Mouse (Mus musculus) cerebellum, postnatal 4 days (tissue): ENCODE results near the gene Ephb1.

Source experiments
- DNase-seq, 2 experiments: peaks; one replicate each; pipeline ENCODE4 v3.0.0; 2022; ENCODE audit warnings: low spot score in 2 of 2, mixed read lengths in 1 of 2

Gene Ephb1

GRCm38 (mm10) chr9:102180486-102180885 is 174.0 kb downstream of the Ephb1 start:
- DNase-seq: no peak

- DNase-seq: no peak
Measured at GRCm38 (mm10) chr9:102180070-102180469, 174.4 kb downstream of the Ephb1 start.

- no peak for DNase-seq
Measured at GRCm38 (mm10) chr9:102169706-102170105, 184.8 kb downstream of the Ephb1 start.

GRCm38 (mm10) chr9:102155876-102156275 is 198.6 kb downstream of the Ephb1 start:
- DNase-seq: no peak

GRCm38 (mm10) chr9:102139181-102139580 is 215.3 kb downstream of the Ephb1 start:
- DNase-seq: no peak

- no peak for DNase-seq
Measured at GRCm38 (mm10) chr9:102138671-102139070, 215.8 kb downstream of the Ephb1 start.

GRCm38 (mm10) chr9:102138187-102138586 is 216.3 kb downstream of the Ephb1 start:
- DNase-seq: no peak

GRCm38 (mm10) chr9:102130506-102130905 is 224.0 kb downstream of the Ephb1 start:
- DNase-seq: no peak

GRCm38 (mm10) chr9:102126510-102126909 is 228.0 kb downstream of the Ephb1 start:
- DNase-seq: no peak

- no peak for DNase-seq
Measured at GRCm38 (mm10) chr9:102122880-102123453, 231.5 kb downstream of the Ephb1 start.

GRCm38 (mm10) chr9:102119422-102119821 is 235.1 kb downstream of the Ephb1 start:
- no peak for DNase-seq

GRCm38 (mm10) chr9:102115326-102115725 is 239.2 kb downstream of the Ephb1 start:
- DNase-seq: no peak

- DNase-seq: no peak
Measured at GRCm38 (mm10) chr9:102111471-102111870, 243.0 kb downstream of the Ephb1 start.

GRCm38 (mm10) chr9:102107978-102108377 is 246.5 kb downstream of the Ephb1 start:
- no peak for DNase-seq

GRCm38 (mm10) chr9:102107213-102107612 is 247.3 kb downstream of the Ephb1 start:
- DNase-seq: no peak

- no peak for DNase-seq
Measured at GRCm38 (mm10) chr9:102096825-102097224, 257.7 kb downstream of the Ephb1 start.

GRCm38 (mm10) chr9:102088598-102088997 is 265.9 kb downstream of the Ephb1 start:
- DNase-seq: no peak

- DNase-seq: no peak
Measured at GRCm38 (mm10) chr9:102086053-102086706, 268.3 kb downstream of the Ephb1 start.

- no peak for DNase-seq
Measured at GRCm38 (mm10) chr9:102085477-102085876, 269.0 kb downstream of the Ephb1 start.

- peak in 1 of 2 experiments; percentile 29 for DNase-seq
Measured at GRCm38 (mm10) chr9:102080934-102081333, 273.6 kb downstream of the Ephb1 start.

- no peak for DNase-seq
Measured at GRCm38 (mm10) chr9:102079151-102079550, 275.3 kb downstream of the Ephb1 start.

- DNase-seq: no peak
Measured at GRCm38 (mm10) chr9:102078238-102078637, 276.3 kb downstream of the Ephb1 start.

GRCm38 (mm10) chr9:102075539-102075938 is 279.0 kb downstream of the Ephb1 start:
- DNase-seq: no peak

- no peak for DNase-seq
Measured at GRCm38 (mm10) chr9:102073404-102073803, 281.1 kb downstream of the Ephb1 start.
